Mouse (Mus musculus): ENCODE measurements around the gene Gm6351. TPM values are rescaled to one million over a fixed set of nuclear protein-coding genes. Genes with fewer than 3 reads are reported as not detected.

Gene Gm6351
- polyA plus RNA-seq (2012; rRNA removed): not detected in 2 replicates

GRCm38 (mm10) chr5:94076085-94076484 lies at the start of gene Gm6351:
TSS of gene Gm6351 (plus strand) at chr5:94076385.

GRCm38 (mm10) chr5:94070445-94070844 lies 5.7 kb upstream of the Gm6351 start, which contains the start of gene BC061212:
TSS of gene BC061212 (minus strand) at chr5:94070545.

Other genes with a start within 250 kb of the Gm6351 start
- gene Gm7792, start 232.6 kb upstream of the Gm6351 start, polyA plus RNA-seq (2012; rRNA removed): not detected in 2 replicates
- not detected in 2 replicates for gene Gm16429, start 147.3 kb upstream of the Gm6351 start, polyA plus RNA-seq (2012; rRNA removed)
- gene BC061212, start 5.8 kb upstream of the Gm6351 start, polyA plus RNA-seq (2012; rRNA removed): not detected in 2 replicates
- gene Gm3106, start 141.6 kb downstream of the Gm6351 start, polyA plus RNA-seq (2012; rRNA removed): not detected in 2 replicates
- not detected in 2 replicates for gene A430089I19Rik, start 230.4 kb downstream of the Gm6351 start, polyA plus RNA-seq (2012; rRNA removed)
- gene Gm6502, start 238.1 kb downstream of the Gm6351 start, polyA plus RNA-seq (2012; rRNA removed): not detected in 2 replicates